Mouse (Mus musculus): ENCODE data around the gene Dnase2a. TPM values are rescaled to one million over a fixed set of nuclear protein-coding genes. Genes with fewer than 3 reads are reported as not detected.

Gene Dnase2a
- polyA plus RNA-seq, 1 experiment from 2014 or later: 8.9 TPM

GRCm38 (mm10) chr8:84956768-84957167, 48.4 kb downstream of the Dnase2a start:
- Histone ChIP-seq H3K27ac (ENCODE audit: low read depth, low read length) (no peak overlapping the region), H3K36me3 (ENCODE audit: control insufficient read depth, insufficient read depth) (peaks cover 16% of the 10 kb centered on the region), H3K27me3 (replicated peaks; ENCODE audit: control insufficient read depth, insufficient read depth, low read length) (peaks cover 7% of the 10 kb centered on the region; the same call in 1 of the 2 replicates), H3K4me1 (replicated peaks; ENCODE audit: control insufficient read depth, insufficient read depth, low read length) (0 out of 2 replicates have a peak, but pooled peaks cover 4% of the 10 kb centered on the region), H3K4me2 (replicated peaks; ENCODE audit: low read depth) (no peak overlapping the region), H3K9me3 (ENCODE audit: control insufficient read depth) (no peaks in the 10 kb centered on the region), H3K9ac (ENCODE audit: low read depth, low read length) (no peak overlapping the region), H3K4me3 (ENCODE audit: low read depth, low read length) (no peak overlapping the region)
- no peak for ATAC-seq
- TF ChIP-seq CTCF (IDR thresholded peaks at IDR 0.05; ENCODE audit: low read depth): peak; percentile 85
- 48% methylated on average over 2 of the region's 2 CpGs for WGBS

GRCm38 (mm10) chr8:84959811-84960210, 51.5 kb downstream of the Dnase2a start:
- no peaks in the 10 kb centered on the region for H3K27me3 ChIP-seq (replicated peaks; ENCODE audit: control insufficient read depth, insufficient read depth, low read length)
- ATAC-seq: no peak
- H3K9ac ChIP-seq (ENCODE audit: low read depth, low read length): no peak overlapping the region
- peaks cover 16% of the 10 kb centered on the region for H3K36me3 ChIP-seq (ENCODE audit: control insufficient read depth, insufficient read depth)
- H3K4me1 ChIP-seq (replicated peaks; ENCODE audit: control insufficient read depth, insufficient read depth, low read length): no peaks in the 10 kb centered on the region
- no peaks in the 10 kb centered on the region for H3K9me3 ChIP-seq (ENCODE audit: control insufficient read depth)
- no peak for TF ChIP-seq CTCF (IDR thresholded peaks at IDR 0.05; ENCODE audit: low read depth)
- no peak overlapping the region for H3K4me2 ChIP-seq (replicated peaks; ENCODE audit: low read depth)
- WGBS: 93% methylated on average over 7 of the region's 7 CpGs
- no peak overlapping the region for H3K4me3 ChIP-seq (ENCODE audit: low read depth, low read length)
- H3K27ac ChIP-seq (ENCODE audit: low read depth, low read length): no peak overlapping the region

GRCm38 (mm10) chr8:84963952-84964351, 55.6 kb downstream of the Dnase2a start:
- Histone ChIP-seq H3K36me3 (ENCODE audit: control insufficient read depth, insufficient read depth) (peaks cover 7% of the 10 kb centered on the region; the same call in 1 of the 2 replicates), H3K27ac (ENCODE audit: low read depth, low read length) (no peak overlapping the region), H3K27me3 (replicated peaks; ENCODE audit: control insufficient read depth, insufficient read depth, low read length) (no peaks in the 10 kb centered on the region), H3K4me2 (replicated peaks; ENCODE audit: low read depth) (no peak overlapping the region), H3K9me3 (ENCODE audit: control insufficient read depth) (no peaks in the 10 kb centered on the region), H3K4me1 (replicated peaks; ENCODE audit: control insufficient read depth, insufficient read depth, low read length) (peaks cover 6% of the 10 kb centered on the region; the same call in 1 of the 2 replicates), H3K9ac (ENCODE audit: low read depth, low read length) (no peak overlapping the region), H3K4me3 (ENCODE audit: low read depth, low read length) (no peak overlapping the region)
- WGBS: 80% methylated on average over 4 of the region's 4 CpGs
- ATAC-seq: no peak
- peak; percentile 39 for TF ChIP-seq CTCF (IDR thresholded peaks at IDR 0.05; ENCODE audit: low read depth)

- peak; percentile 84 for ATAC-seq
- Histone ChIP-seq H3K9me3 (ENCODE audit: control insufficient read depth) (no peaks in the 10 kb centered on the region), H3K9ac (ENCODE audit: low read depth, low read length) (peak overlapping the region; percentile 51), H3K4me2 (replicated peaks; ENCODE audit: low read depth) (peak overlapping the region; percentile 92), H3K36me3 (ENCODE audit: control insufficient read depth, insufficient read depth) (peaks cover 3% of the 10 kb centered on the region; the same call in 1 of the 2 replicates), H3K27ac (ENCODE audit: low read depth, low read length) (peak overlapping the region; percentile 54; the same call in 1 of the 2 replicates), H3K27me3 (replicated peaks; ENCODE audit: control insufficient read depth, insufficient read depth, low read length) (no peaks in the 10 kb centered on the region), H3K4me3 (ENCODE audit: low read depth, low read length) (peak overlapping the region; percentile 56), H3K4me1 (replicated peaks; ENCODE audit: control insufficient read depth, insufficient read depth, low read length) (peaks cover 6% of the 10 kb centered on the region; the same call in 1 of the 2 replicates)
- no peak for TF ChIP-seq CTCF (IDR thresholded peaks at IDR 0.05; ENCODE audit: low read depth)
- WGBS: under 1% methylated on average over 41 of the region's 41 CpGs
Measured at GRCm38 (mm10) chr8:84965731-84966291, 57.5 kb downstream of the Dnase2a start.

GRCm38 (mm10) chr8:84966603-84967002, 58.2 kb downstream of the Dnase2a start:
- no peaks in the 10 kb centered on the region for H3K9me3 ChIP-seq (ENCODE audit: control insufficient read depth)
- H3K9ac ChIP-seq (ENCODE audit: low read depth, low read length): no peak overlapping the region
- ATAC-seq: no peak

GRCm38 (mm10) chr8:84967532-84968304, 59.4 kb downstream of the Dnase2a start:
- peaks cover 6% of the 10 kb centered on the region; the same call in 1 of the 2 replicates for H3K4me1 ChIP-seq (replicated peaks; ENCODE audit: control insufficient read depth, insufficient read depth, low read length)
- H3K4me2 ChIP-seq (replicated peaks; ENCODE audit: low read depth): no peak overlapping the region; the same call in 1 of the 2 replicates
- H3K9me3 ChIP-seq (ENCODE audit: control insufficient read depth): no peaks in the 10 kb centered on the region
- ATAC-seq: no peak
- peak overlapping the region; percentile 1; the same call in 1 of the 2 replicates for H3K27ac ChIP-seq (ENCODE audit: low read depth, low read length)
- 90% methylated on average over 13 of the region's 13 CpGs for WGBS
- peaks cover 22% of the 10 kb centered on the region for H3K36me3 ChIP-seq (ENCODE audit: control insufficient read depth, insufficient read depth)
- H3K27me3 ChIP-seq (replicated peaks; ENCODE audit: control insufficient read depth, insufficient read depth, low read length): no peaks in the 10 kb centered on the region
- no peak overlapping the region for H3K4me3 ChIP-seq (ENCODE audit: low read depth, low read length)
- no peak overlapping the region for H3K9ac ChIP-seq (ENCODE audit: low read depth, low read length)
- TF ChIP-seq CTCF (IDR thresholded peaks at IDR 0.05; ENCODE audit: low read depth): no peak

More at GRCm38 (mm10) chr8:84966603-84967002, 58.2 kb downstream of the Dnase2a start:
- 21% methylated on average over 3 of the region's 3 CpGs for WGBS
- Histone ChIP-seq H3K4me3 (ENCODE audit: low read depth, low read length) (no peak overlapping the region), H3K27ac (ENCODE audit: low read depth, low read length) (0 out of 2 replicates have a peak overlapping the region, but pooled peaks have one; percentile 15), H3K4me1 (replicated peaks; ENCODE audit: control insufficient read depth, insufficient read depth, low read length) (peaks cover 6% of the 10 kb centered on the region; the same call in 1 of the 2 replicates), H3K36me3 (ENCODE audit: control insufficient read depth, insufficient read depth) (peaks cover 11% of the 10 kb centered on the region; the same call in 1 of the 2 replicates), H3K27me3 (replicated peaks; ENCODE audit: control insufficient read depth, insufficient read depth, low read length) (no peaks in the 10 kb centered on the region), H3K4me2 (replicated peaks; ENCODE audit: low read depth) (peak overlapping the region; percentile 92)
- TF ChIP-seq CTCF (IDR thresholded peaks at IDR 0.05; ENCODE audit: low read depth): no peak
